In the genomic region with DNA sequence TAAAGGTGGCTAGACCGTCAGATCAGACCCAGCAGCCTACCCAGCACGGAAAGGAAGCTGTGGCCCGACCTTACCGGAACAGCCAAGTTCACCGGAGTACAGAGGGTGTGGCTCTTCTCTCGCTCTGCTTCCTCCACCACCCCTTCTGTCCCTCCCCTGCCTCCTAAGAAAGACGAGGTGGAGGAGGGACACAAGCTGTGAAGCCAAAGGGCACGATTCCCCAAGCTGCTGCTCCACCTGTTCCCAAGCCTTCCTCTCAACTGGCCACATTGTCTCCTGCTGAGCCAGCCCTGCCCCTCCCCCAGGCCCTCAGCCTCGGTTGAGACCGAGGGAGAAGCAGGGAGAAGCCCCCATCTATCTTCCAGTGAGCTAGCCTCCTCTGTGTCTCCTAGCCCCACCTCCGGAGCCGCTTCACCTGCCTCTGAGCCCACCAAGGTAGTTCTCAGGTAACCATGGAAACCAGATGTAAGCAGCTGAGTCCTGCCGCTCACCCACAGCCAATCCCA, we compare ENCODE assay signal across 9 mouse cellular contexts. TPM values are rescaled to one million over a fixed set of nuclear protein-coding genes. Genes with fewer than 3 reads are reported as not detected.
DNase-seq lines count a peak whose midpoint lies in the region; ATAC-seq and TF ChIP-seq lines count a peak whose summit lies in the region.
"Had no signal": no experiment of that assay in that cellular context is flagged by ENCODE, and none has a peak within 500 bp of the region (broad histone marks: within the 10 kb centered on the region; RNA-seq: fewer than 3 reads in every experiment).

No protein-coding gene starts in this region.

- no peaks in the 10 kb centered on the region for H3K9me3 ChIP-seq in embryonic facial prominence, embryonic 13.5 days
- no peaks in the 10 kb centered on the region for H3K9me3 ChIP-seq in stomach, embryonic 14.5 days (ENCODE audit: control insufficient read depth, low read depth, low read length)

- no peak; the same call in 1 of the 2 replicates for TF ChIP-seq POLR2A in lung, adult 2 months (IDR thresholded peaks at IDR 0.05; ENCODE audit: borderline replicate concordance, extremely low read depth, low read depth, low read length)

- DNase-seq in lung, adult 18-20 months = peak; percentile 30 to 54
- DNase-seq in lung, adult 2 months = no peak
- peak; percentile 67 for DNase-seq in kidney, adult 9 months
- peak; percentile 24 for DNase-seq in lung, postnatal 14 days
- DNase-seq in gastrocnemius, adult 18-20 months (ENCODE audit: low spot score) = no peak
- no peak for DNase-seq in gastrocnemius, postnatal 4 days (ENCODE audit: low spot score in 2 of 2)

- no peak overlapping the region; the same call in 1 of the 2 replicates for H3K27ac ChIP-seq in embryonic facial prominence, embryonic 13.5 days
- H3K27ac ChIP-seq in stomach, embryonic 14.5 days (ENCODE audit: low read length) = peak overlapping the region; percentile 11; the same call in 1 of the 2 replicates

- peaks cover 40% of the 10 kb centered on the region for H3K36me3 ChIP-seq in embryonic facial prominence, embryonic 13.5 days
- peaks cover 16% of the 10 kb centered on the region; the same call in 1 of the 2 replicates for H3K36me3 ChIP-seq in stomach, embryonic 14.5 days (ENCODE audit: control insufficient read depth, insufficient read depth, low read length)

- no peak for ATAC-seq in embryonic facial prominence, embryonic 13.5 days (ENCODE audit: insufficient number of reproducible peaks, insufficient read depth, low FRiP score, low TSS enrichment, low read depth)
- peak; percentile 47 for ATAC-seq in stomach, embryonic 14.5 days (ENCODE audit: insufficient number of reproducible peaks, insufficient read depth, low FRiP score, low read depth)

- no peaks in the 10 kb centered on the region for H3K27me3 ChIP-seq in embryonic facial prominence, embryonic 13.5 days
- no peaks in the 10 kb centered on the region for H3K27me3 ChIP-seq in stomach, embryonic 14.5 days (ENCODE audit: control insufficient read depth, insufficient read depth, low read length)

- peaks cover 11% of the 10 kb centered on the region for H3K4me1 ChIP-seq in lung, adult 2 months (ENCODE audit: control insufficient read depth, insufficient read depth, low read length)
- H3K4me1 ChIP-seq in embryonic facial prominence, embryonic 13.5 days = peaks cover 16% of the 10 kb centered on the region
- peaks cover 9% of the 10 kb centered on the region for H3K4me1 ChIP-seq in stomach, embryonic 14.5 days (ENCODE audit: control insufficient read depth, insufficient read depth, low read length)

- TF ChIP-seq CTCF in lung, adult 2 months (IDR thresholded peaks at IDR 0.05; ENCODE audit: insufficient read depth, low read length) = no peak

- WGBS in lung, adult 2 months = 31% methylated on average over 13 of the region's 13 CpGs
- 20% methylated on average over 13 of the region's 13 CpGs for WGBS in embryonic facial prominence, embryonic 13.5 days
- WGBS in stomach, embryonic 14.5 days = 11% methylated on average over 13 of the region's 13 CpGs

- H3K9ac ChIP-seq in embryonic facial prominence, embryonic 13.5 days = peak overlapping the region; percentile 40; the same call in 1 of the 2 replicates
- H3K9ac ChIP-seq in stomach, embryonic 14.5 days (replicated peaks; ENCODE audit: low read depth, low read length) = no peak overlapping the region

- no peak overlapping the region for H3K4me2 ChIP-seq in embryonic facial prominence, embryonic 13.5 days
- H3K4me2 ChIP-seq in stomach, embryonic 14.5 days (replicated peaks; ENCODE audit: low read depth, low read length) = peak overlapping the region; percentile 22; the same call in 1 of the 2 replicates

- no peak overlapping the region for H3K4me3 ChIP-seq in lung, adult 2 months (replicated peaks; ENCODE audit: extremely low read depth, low read depth, low read length)
- H3K4me3 ChIP-seq in embryonic facial prominence, embryonic 13.5 days = no peak overlapping the region
- no peak overlapping the region for H3K4me3 ChIP-seq in stomach, embryonic 14.5 days (ENCODE audit: low read depth, low read length)

RNA-seq across cellular contexts. Expression of gene Mroh3, which starts 38.5 kb away (rescaled TPM):
- 0.14 TPM in 1 of 2 replicates, not detected in the other for polyA plus RNA-seq in lung, adult 2 months (2012; rRNA removed)
- polyA plus RNA-seq in embryonic facial prominence, embryonic 13.5 days (2015; fragmentation: Nextera tagmentation; extraction: Ambion mirVana) = 0.22 and 0.67 TPM in 2 replicates
- polyA plus RNA-seq in stomach, embryonic 14.5 days (2014; fragmentation: Nextera tagmentation; extraction: Ambion mirVana) = 1.5 and 2.7 TPM in 2 replicates
- not detected for total RNA-seq in gastrocnemius, adult 18-20 months (2021)
- not detected for total RNA-seq in gastrocnemius, postnatal 4 days (2021)
- total RNA-seq: liver, adult 2 months had no signal
- polyA plus RNA-seq: liver, adult 2 months had no signal

RNA-seq across cellular contexts. Expression of gene Kif21b, which starts 43.0 kb away (rescaled TPM):
- 12.1 and 14.4 TPM in 2 replicates for polyA plus RNA-seq in lung, adult 2 months (2012; rRNA removed)
- polyA plus RNA-seq in embryonic facial prominence, embryonic 13.5 days (2015; fragmentation: Nextera tagmentation; extraction: Ambion mirVana) = 4.7 TPM in 2 replicates
- 3.2 and 4.4 TPM in 2 replicates for polyA plus RNA-seq in stomach, embryonic 14.5 days (2014; fragmentation: Nextera tagmentation; extraction: Ambion mirVana)
- total RNA-seq in gastrocnemius, adult 18-20 months (2021) = under 1 TPM; 0.53 to 0.74 TPM
- 1 to 10 TPM; 1.9 TPM for total RNA-seq in gastrocnemius, postnatal 4 days (2021)

RNA-seq across cellular contexts. Expression of gene Inava, which starts 59.9 kb away (rescaled TPM):
- 4.2 and 7.3 TPM in 2 replicates for polyA plus RNA-seq in lung, adult 2 months (2012; rRNA removed)
- polyA plus RNA-seq in embryonic facial prominence, embryonic 13.5 days (2015; fragmentation: Nextera tagmentation; extraction: Ambion mirVana) = 18.7 and 22.7 TPM in 2 replicates
- 38.7 and 40.3 TPM in 2 replicates for polyA plus RNA-seq in stomach, embryonic 14.5 days (2014; fragmentation: Nextera tagmentation; extraction: Ambion mirVana)
- not detected for total RNA-seq in gastrocnemius, adult 18-20 months (2021)
- under 1 TPM; 0.22 to 0.29 TPM for total RNA-seq in gastrocnemius, postnatal 4 days (2021)
- total RNA-seq: liver, adult 2 months had no signal

Comparison
In these comparisons a context has a peak if more than half of its experiments do, and no peak if none do; other contexts are left out.
1. DNase-seq: peak in lung, adult 18-20 months (2 of 2), kidney, adult 9 months (single experiment) and lung, postnatal 14 days (single experiment); none in lung, adult 2 months (single experiment), gastrocnemius, adult 18-20 months (single experiment) and gastrocnemius, postnatal 4 days (0 of 2).